Mouse (Mus musculus): ENCODE data around the gene Elp5.

The Elp5 gene

DNA sequence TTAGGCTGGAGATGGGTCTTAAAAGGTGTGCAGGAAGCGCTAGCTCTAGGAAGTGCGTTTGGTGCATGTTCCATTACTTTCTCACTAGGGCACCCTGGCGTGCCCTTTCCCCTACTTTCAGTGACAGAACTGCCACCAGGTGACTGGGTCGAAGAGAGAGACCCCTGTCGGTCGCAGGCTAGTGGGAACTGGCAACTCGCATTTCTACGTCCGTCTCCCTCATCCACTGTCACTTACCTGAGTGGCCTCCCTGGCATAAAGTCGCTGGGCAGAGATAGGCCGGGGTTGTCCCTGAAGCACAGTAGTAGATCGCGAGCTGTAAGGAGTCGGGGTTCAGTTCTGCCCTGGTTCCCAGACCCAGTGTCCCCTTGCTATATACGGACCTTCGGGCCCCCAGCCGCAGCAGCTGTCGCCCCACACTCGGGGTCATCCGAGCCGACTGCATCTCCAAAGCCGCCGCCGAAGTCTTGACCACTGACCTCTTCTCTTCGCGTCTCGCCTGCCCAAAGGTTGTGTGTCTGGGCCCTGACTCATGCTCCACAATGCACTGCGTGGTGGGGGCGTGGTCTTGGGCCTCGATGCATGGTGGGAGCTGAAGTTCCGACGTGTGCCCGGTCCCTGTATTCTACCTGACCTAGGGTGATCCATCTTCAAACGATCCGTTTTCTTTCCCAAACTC, 32.7 kb upstream of the Elp5 start, which contains the start of gene Acadvl:
TSS of gene Acadvl (minus strand) at position 532 of the 679 bp plus-strand sequence.
- peak; percentile 80 to 81 for DNase-seq (ENCODE audit: low spot score in 2 of 2)

DNA sequence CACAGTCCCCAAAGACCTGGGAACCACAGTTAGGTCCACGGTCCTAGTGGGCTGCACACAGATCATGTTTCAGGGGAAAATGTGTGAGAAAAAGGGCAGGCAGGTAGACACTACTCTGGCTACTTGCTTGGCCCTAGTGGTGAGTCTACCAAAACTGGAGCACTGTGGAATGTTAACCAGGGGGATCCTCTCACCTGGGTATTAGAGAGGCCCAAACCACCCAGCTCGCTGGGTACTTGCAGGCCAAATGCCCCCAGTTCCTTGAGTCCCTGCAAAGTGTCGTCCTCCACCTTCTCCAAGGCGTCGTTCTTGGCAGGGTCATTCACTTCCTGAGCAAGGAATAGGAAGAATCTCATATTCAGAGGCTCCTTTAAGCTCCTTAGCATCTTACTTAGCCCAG, 31.7 kb upstream of the Elp5 start:
- DNase-seq (ENCODE audit: low spot score in 2 of 2), result no peak

DNA sequence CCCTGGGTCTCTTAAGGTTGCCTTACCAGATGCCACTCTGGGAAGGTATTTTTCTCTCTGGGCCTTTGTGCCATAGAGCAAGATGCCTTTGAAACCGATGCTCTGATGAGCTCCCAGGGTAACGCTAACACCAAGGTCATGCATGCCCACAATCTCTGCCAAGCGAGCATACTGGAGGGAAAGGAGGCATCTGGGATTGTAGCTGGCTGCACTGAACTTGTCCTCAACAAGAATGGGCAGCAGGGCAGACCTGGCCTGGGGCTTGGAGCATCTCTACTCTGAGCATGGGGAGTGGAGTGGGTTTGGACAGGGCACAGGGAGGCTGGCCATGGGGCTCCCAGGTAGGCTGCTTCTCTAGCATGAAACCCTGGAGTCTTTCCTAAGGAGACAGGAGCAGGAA, 31.1 kb upstream of the Elp5 start:
- no peak for DNase-seq (ENCODE audit: low spot score in 2 of 2)

DNA sequence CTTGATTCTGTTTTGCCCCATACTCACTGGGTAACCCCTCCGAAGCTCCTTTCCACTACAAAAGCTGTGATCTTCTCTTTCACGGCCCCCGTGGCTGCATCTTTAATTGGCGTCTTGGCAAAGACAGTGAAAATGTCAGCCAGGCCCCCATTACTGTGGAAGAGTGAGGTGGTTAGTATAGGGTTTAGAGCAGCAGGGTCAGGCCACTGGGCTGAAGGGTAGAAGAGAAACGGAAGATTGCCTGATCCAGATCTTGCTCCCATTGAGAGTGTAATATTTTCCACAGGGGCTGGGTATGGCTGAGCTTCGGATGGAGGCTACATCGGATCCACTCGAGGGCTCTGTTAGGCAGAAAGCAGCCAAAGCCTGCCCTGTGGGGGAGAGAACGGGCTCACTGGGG, 30.6 kb upstream of the Elp5 start:
- no peak for DNase-seq (ENCODE audit: low spot score in 2 of 2)

DNA sequence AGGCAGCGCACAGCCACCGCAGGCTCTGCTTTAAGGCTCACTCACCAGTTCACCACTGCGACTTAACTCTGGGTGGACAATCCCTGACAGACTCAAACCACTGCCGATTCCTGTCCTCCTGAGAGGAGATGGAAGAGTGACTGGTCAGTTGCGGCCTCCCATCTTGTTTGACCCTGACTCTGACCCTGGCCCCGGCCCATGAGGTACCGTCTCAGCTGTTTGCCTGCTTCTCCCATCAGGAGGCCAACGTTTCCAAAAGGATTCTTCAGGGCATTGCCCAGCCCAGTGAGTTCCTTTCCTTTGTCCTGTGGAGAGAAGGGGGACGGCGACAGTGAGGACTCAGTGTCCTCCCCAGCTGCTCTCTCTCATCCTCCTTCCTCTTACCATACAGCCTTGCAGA, 28.6 kb upstream of the Elp5 start:
- DNase-seq (ENCODE audit: low spot score in 2 of 2), result no peak

DNA sequence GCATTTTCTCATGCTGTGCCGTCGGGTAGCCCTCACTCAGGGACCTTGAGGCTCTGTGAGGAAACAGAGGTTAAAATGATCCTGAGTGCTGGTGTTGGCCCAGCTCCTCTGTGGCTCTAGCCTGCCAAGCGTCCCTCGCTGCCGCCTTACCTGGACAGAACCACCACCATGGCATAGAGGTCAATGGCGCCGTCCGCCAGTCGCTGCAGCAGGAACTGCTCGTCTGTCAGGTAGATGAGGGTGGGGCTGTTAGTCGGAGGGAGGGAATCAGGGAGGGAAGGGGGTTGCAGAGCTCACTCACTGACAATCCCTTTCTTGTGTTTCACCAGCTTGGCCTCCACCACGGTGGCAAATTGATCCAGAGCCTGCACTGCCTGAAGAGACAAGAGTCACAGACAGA, 28.2 kb upstream of the Elp5 start:
- DNase-seq (ENCODE audit: low spot score in 2 of 2), result no peak

DNA sequence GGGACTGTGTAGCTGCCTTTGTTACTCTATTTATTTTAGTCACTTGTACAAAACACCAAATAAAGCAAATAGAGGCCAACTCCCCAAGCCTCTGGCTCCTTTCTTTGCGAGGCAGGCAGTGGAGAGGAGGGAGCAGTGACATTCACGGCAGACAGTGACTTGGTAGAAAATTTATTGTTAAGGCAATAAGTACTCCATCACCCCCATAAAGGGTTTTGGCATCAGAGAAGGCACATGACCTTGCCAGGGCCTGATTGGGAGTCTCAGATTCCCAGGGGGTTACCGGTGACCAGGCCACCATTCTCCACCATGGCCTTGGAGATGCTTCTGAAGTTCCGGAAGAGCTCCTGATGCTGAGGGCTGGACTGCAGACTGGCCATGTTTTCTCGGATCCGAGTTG, 27.7 kb upstream of the Elp5 start:
- no peak for DNase-seq (ENCODE audit: low spot score in 2 of 2)

DNA sequence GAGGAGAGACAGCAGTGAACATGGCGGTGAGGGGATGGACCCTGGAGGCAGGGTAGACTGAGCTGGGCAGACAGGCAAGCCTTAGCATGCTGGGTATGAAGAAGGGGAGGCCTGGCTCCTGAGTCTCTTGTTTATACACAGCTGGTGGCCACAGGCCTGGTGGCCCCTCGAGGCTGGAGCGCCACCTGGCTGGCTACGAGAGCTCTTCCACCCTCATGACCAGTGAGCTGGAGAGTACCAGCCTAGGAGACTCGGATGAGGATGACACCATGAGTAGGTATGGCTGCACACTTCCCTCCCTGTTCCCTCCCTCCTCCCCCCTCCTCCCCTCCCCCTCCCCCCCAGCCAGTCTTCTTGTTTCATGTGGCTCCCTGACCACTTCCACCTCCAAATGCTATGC, 23.2 kb upstream of the Elp5 start:
- DNase-seq (ENCODE audit: low spot score in 2 of 2), result no peak

DNA sequence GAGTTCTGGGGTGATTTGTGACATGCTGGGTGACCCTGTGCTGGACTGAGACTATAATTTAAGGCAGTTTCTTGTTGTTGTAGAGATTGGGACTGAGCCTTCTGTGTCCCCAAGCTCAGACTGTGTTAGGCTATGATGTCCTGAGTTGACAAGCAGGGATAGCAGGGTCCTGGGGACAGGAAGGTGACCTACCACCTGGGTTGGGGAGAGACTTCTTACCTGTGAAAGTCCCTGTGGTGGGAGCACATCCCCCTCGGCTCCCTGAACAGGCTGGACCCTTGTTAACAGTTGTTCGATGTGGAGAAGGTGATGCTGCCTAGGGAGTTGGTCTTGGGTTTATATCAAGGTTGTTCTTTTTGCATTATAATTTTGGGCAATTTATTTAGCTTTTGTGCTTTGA, 20.2 kb upstream of the Elp5 start:
- no peak for DNase-seq (ENCODE audit: low spot score in 2 of 2)

DNA sequence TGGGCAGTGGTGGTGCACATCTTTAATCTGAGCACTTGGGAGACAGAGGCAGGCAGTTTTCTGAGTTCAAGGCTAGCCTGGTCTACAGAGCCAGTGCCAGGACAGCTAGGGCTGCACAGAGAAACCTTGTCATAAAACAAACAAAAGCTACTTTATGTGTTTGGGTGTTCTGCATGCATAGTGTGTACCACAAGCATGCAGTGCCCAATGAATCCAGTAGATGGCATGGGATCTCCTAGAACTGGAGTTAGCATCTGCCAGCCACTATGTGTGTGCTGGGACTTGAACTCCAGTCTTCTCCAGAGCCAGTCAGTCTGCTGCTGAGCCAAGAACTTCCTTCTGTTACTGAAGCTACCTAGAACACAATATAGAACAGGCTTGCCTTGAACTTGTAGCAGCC, 19.5 kb upstream of the Elp5 start:
- DNase-seq (ENCODE audit: low spot score in 2 of 2), result peak in 1 of 2 experiments; percentile 59

DNA sequence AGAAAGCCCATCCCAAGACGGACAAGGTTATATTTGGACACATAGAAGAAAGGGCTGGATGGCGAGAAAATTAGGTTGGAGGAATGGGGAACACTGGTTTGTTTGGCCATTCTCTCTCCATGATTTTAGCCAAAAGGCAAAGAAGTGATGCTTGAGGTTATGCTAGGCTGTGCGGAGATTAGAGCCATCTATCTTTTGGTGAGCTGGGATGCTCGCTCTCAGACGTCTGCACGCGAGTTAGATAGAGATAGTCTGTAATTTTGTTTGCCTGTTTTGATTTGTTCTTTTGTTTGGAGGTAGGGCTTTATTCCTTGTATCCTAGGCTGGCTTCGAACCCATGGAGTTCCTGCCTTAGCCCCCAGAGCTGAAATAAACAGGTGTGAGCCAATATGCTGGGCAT, 18.8 kb upstream of the Elp5 start:
- DNase-seq (ENCODE audit: low spot score in 2 of 2), result no peak

DNA sequence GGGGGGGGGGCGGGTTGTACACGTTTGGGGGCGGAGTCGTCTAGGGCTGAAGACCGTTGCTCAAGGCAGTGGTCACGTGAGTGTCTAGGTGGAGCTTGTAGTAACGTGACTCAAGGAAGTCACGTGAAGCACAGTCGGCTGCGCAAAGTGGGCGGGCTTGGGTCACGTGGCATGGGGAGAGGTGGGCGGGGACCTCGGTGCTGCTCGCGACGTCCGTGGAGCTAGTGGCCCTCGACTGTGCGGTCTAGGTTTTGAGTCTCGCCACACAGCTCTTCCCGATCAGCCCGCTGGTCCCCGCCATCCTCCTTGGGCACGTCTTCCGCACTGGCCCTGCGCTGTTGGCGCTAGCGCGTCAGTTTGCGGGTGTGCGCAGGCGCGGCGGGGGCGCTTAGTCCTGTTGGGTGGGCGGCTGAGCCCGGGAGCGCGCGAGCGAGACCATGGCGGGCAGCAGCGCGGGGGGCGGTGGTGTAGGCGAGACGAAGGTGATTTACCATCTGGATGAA, 18.1 kb upstream of the Elp5 start, which contains the start of gene Dvl2:
TSS of gene Dvl2 (plus strand) at position 200 of the 503 bp plus-strand sequence.
- peak; percentile 76 to 88 for DNase-seq (ENCODE audit: low spot score in 2 of 2)

DNA sequence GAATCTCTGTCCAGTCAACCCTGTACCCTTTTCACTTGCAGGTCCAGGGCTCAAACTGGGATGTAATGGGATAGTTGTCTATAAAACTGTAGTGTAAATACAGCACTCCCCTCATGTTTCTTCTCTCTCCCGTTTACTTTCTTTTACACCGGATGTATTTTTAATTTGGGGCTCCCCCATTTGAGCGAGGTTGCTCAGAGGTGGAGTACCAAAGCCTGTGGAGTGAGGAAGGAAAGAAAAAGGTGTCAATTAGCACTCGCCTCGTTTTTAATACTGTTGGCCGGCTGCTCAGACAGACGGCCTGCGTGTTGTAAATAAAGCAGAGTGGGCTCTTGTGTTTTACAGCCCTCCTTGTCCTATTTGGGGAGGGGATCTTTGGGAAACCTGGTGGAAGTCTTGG, 17.3 kb upstream of the Elp5 start:
- DNase-seq (ENCODE audit: low spot score in 2 of 2), result no peak

DNA sequence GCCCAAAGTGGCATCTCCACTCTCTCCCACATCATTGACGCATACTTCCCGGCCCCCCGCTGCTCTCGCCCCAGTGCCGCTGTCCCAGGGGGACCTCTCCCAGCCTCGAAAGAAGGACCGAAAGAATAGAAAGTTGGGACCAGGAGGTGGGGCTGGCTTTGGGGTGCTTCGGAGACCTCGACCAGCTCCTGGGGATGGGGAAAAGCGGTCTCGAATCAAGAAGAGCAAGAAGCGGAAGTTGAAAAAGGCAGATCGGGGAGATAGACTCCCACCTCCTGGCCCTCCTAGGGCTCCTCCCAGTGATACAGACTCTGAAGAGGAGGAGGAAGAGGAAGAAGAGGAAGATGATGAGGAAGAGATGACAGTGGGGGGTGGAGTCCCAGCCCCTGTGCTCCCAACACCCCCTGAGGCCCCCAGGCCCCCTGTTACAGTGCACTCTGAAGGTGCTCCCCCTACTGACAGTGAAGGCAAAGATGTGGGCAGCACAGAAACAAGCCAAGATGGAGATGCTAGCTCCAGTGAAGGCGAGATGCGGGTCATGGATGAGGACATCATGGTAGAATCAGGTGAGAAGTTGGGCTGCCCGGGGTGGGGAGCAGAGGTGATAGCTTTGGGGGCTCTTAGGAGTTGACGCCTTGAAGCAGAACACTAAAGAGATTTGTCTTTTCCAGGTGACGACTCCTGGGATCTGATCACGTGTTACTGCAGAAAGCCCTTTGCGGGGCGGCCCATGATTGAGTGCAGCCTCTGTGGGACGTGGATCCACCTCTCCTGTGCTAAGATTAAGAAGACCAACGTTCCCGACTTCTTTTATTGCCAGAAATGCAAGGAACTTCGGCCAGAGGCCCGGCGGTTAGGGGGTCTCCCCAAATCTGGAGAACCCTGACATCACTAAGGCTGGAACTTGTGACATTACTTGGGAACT, 16.5 kb upstream of the Elp5 start:
- no peak for DNase-seq (ENCODE audit: low spot score in 2 of 2)

DNA sequence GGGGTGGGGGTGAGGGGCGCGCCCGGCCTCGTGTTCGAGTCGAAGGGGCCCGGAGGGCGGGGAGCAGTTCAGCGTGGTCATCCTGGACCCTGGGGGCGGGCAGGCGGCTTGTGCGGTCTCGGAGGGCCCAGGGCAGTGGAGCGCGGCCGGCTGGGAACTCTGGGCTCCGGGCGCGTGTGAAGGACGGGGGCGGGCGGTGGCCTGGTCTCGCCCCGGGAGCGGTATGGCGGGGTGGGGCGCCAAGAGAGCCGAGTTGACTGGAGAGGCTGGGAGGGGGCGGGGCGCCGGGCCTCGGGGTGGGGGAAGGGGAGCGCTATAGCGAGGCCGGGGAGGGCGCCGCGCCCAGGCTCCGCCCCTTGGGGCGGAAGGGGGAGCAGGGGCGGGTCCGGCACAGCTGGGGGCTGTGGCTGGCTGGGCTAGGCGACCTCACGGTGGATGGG, 14.8 kb upstream of the Elp5 start:
- DNase-seq (ENCODE audit: low spot score in 2 of 2), result peak; percentile 60 to 80

DNA sequence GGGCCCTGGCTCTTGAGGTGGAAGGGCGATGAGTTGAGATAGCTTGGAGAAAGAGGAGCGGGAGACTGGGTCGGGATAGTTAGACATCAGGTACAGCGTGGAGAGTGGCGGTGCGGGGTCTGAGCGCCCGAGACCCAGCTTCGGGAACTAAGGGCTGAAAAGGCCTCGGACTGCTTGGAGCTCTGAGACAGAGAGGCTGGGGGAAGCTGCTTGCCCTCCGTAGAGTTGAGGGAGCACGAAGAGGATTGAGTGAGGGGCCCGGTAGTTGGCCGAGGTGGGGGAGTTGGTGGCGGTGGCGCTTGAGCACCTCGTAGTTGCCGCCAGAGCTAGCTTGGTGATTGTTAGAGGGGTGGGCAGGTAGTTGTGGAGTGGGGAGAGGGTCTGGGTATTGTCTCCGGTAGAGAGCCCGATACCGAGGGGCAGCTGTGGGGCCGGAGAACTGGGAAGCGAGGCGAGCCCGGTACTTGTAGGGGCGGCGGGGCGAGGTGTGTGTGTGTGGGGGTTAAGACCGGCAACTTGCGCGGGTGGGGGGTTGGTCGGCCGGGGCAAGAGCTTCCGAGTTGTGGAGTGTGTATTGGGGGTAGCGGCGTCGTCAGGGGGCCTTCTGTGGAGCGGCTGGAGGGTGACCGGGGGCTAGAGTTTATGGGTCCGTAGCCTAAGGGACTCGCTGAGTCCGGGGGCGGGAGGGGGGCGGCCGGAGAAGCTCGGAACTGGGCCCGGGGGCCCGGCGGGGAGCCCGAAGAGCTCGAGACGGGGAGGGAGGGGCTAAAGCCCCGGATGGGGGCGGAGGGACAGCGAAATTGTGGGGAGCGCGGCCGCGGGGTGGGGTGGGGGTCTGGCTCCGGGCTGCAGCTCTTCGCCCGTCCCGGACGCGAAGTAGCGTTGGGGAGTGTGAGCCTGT, 14.1 kb upstream of the Elp5 start:
- DNase-seq (ENCODE audit: low spot score in 2 of 2), result peak in 1 of 2 experiments; percentile 34

DNA sequence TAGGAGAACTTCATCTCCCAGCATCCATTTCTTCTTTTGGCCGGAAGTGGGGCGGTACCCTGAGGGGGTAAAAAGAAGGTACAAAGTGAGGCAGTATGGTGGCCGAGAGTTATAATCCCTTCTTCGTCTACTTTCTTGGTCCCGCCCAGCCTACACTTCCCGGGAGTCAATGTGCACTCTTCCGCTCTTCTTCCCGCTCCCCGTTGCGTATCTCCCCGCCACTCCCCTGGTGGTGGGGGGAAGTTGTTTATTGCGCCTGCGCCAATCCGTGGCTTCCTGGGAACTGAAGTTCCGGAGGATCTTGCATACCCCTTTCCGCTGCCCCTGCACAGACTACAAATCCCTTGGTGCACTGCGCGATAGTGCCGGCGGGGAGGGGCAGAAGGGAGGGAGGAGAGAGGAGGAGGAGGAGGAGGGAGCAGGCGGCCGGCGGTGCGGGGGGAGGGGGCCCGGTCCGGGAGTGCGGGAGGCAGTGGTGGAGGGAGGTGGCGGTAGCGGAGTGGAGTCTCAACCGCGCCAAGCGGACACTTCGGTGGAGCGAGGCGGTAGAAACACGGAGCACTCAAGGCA, 13.2 kb upstream of the Elp5 start, which contains the start of gene Phf23:
TSS of gene Phf23 (plus strand) at position 387 of the 570 bp plus-strand sequence.
- peak; percentile 88 to 95 for DNase-seq (ENCODE audit: low spot score in 2 of 2)

DNA sequence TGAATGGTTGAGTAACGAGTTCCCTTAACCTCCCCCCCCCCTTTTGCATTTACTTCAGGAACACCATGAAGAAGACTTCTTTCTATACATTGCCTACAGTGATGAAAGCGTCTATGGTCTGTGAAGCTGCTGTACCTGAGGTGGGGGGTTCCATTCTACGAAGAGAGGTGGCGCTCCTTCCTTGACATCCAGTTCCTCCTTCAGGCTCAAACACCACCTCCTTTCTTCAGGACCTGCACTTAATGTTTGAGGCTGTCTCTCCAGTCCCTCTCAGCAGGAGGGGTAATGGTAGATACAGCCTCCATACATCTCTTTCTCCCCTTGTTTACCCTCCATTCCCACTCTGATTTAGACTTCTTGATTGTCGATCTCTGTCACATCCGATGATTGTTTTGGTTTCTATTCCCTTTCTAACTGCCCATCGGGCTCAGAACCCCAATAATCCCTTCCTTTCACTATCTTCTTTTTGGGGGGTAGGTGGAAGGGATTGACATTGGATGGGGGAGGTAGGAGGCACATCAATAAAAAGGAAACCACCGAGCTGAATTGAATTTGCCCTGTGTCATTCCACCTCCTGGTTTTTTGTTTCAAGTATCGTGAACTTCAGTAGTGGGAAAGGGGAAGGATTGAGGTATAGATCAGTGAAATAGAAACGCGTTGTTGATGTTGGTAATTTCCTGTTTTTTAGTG, 12.2 kb upstream of the Elp5 start:
- no peak for DNase-seq (ENCODE audit: low spot score in 2 of 2)

DNA sequence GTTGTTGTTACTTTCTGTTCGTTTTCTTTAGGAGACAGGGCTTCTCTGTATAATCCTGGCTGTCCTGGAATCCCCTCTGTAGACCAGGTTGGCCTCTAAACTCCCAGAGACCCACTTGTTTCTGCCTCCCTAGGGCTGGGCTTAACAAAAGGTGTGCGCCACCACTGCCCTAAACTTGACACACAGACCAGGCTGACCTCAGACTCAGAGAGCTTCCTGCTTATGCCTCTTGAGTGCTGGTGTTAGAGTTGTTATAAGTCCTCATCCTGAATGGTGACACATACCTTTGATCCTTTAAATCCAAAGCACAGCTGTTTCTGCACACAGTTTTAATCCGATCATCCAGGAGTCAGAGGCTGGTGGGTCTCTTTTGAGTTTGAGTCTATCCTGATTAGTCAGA, 10.6 kb upstream of the Elp5 start:
- no peak for DNase-seq (ENCODE audit: low spot score in 2 of 2)

DNA sequence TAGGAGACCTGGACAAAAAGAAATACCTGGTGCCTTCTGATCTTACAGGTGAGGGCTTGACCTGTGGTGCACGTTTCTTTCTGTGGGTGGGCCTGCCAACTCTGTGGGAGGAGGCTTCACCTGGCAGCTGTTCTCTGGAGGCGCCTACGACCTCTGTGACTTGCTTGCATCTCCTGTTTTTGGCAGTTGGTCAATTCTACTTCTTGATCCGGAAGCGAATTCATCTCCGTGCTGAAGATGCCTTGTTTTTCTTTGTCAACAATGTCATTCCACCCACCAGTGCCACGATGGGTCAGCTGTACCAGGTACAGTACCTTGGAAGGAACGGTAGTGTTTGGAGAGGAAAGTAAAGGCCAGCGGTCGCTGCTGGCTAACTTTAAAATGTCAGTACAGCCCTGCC, 10.1 kb upstream of the Elp5 start:
- no peak for DNase-seq (ENCODE audit: low spot score in 2 of 2)

DNA sequence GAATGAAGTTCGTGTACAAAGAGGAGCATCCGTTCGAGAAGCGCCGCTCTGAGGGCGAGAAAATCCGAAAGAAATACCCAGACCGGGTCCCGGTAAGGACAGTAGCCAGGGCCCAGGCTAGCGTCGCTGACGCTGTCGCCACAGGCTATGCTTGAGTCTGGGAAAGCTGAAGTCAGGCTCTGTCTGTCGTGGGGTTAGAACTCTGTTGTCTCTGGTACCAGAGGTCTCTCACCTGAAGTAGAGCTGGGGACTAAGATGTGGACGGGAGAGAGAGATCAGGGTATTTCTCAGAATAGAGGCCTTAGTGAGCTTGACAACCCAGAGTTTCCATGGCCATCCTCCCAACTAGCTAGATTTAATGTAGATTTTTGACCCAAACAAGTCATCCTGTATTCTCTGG, 9.4 kb upstream of the Elp5 start:
- DNase-seq (ENCODE audit: low spot score in 2 of 2), result no peak
